Mouse (Mus musculus) left cerebral cortex, adult 9 months (tissue): ENCODE measurements around the gene Creb3l1.

Experiments used
- DNase-seq, 2 experiments: peaks; one replicate each; pipeline ENCODE4 v3.0.0; 2022; ENCODE audit warnings: low spot score in 2 of 2

Creb3l1 gene

GRCm38 (mm10) chr2:92034273-92034672 lies 10.0 kb upstream of the Creb3l1 start:
- DNase-seq, result no peak

GRCm38 (mm10) chr2:92030554-92030953 lies 6.3 kb upstream of the Creb3l1 start:
- no peak for DNase-seq

- DNase-seq, result no peak
Measured at GRCm38 (mm10) chr2:92029387-92030133, 5.3 kb upstream of the Creb3l1 start.

GRCm38 (mm10) chr2:92027811-92028590 lies 3.7 kb upstream of the Creb3l1 start:
- no peak for DNase-seq

GRCm38 (mm10) chr2:92025966-92026365 lies 1.7 kb upstream of the Creb3l1 start:
- DNase-seq, result no peak

- no peak for DNase-seq
Measured at GRCm38 (mm10) chr2:92025202-92025601, 900 bp upstream of the Creb3l1 start.

- no peak for DNase-seq
Measured at GRCm38 (mm10) chr2:92023362-92024273, 684 bp downstream of the Creb3l1 start.

- no peak for DNase-seq
Measured at GRCm38 (mm10) chr2:92020676-92021265, 3.5 kb downstream of the Creb3l1 start.

- DNase-seq, result no peak
Measured at GRCm38 (mm10) chr2:92017440-92017839, 6.9 kb downstream of the Creb3l1 start.

GRCm38 (mm10) chr2:92016981-92017380 lies 7.3 kb downstream of the Creb3l1 start:
- DNase-seq, result peak in 1 of 2 experiments; percentile 19

GRCm38 (mm10) chr2:92014891-92015290 lies 9.4 kb downstream of the Creb3l1 start:
- DNase-seq, result no peak

- no peak for DNase-seq
Measured at GRCm38 (mm10) chr2:92014248-92014647, 10.1 kb downstream of the Creb3l1 start.

- no peak for DNase-seq
Measured at GRCm38 (mm10) chr2:92012768-92013445, 11.4 kb downstream of the Creb3l1 start.

GRCm38 (mm10) chr2:92011424-92012353 lies 12.6 kb downstream of the Creb3l1 start:
- DNase-seq, result no peak

GRCm38 (mm10) chr2:92008623-92009404 lies 15.5 kb downstream of the Creb3l1 start:
- peak in 1 of 2 experiments; percentile 43 for DNase-seq

GRCm38 (mm10) chr2:92007933-92008622 lies 16.2 kb downstream of the Creb3l1 start:
- peak; percentile 94 to 97 for DNase-seq

- DNase-seq, result peak in 1 of 2 experiments; percentile 44
Measured at GRCm38 (mm10) chr2:92006983-92007921, 17.1 kb downstream of the Creb3l1 start.
